Mouse (Mus musculus) hindbrain, embryonic 13.5 days (tissue): ENCODE measurements around the gene Pnkd. TPM values are rescaled to one million over a fixed set of nuclear protein-coding genes. Genes with fewer than 3 reads are reported as not detected.
"Not testable (repeated sequence)": the region's sequence is repeated elsewhere in the genome, so short reads cannot be mapped to it uniquely, and the experiment has no call there.

Source experiments
- ATAC-seq: fragments of 200-750 bp; cut with Nextera tagmentation; 2 replicates; pipeline ENCODE4 v1.8.0; 2017; ENCODE audit warnings: moderate TSS enrichment; ENCODE audit not compliant: low FRiP score
- H3K27ac ChIP-seq: fragments of 300-500 bp; sonication (generic); 2 replicates; pipeline ENCODE4 v1.5.1; 2015; ENCODE audit warnings: inconsistent platforms, mild to moderate bottlenecking, moderate library complexity
- H3K27me3 ChIP-seq: fragments of 300-500 bp; sonication (generic); 2 replicates; pipeline ENCODE4 v1.6.1; 2015; ENCODE audit warnings: mild to moderate bottlenecking, inconsistent platforms
- H3K36me3 ChIP-seq: fragments of 300-500 bp; sonication (generic); 2 replicates; pipeline ENCODE4 v1.6.1; 2015; ENCODE audit warnings: mild to moderate bottlenecking, inconsistent platforms
- H3K4me1 ChIP-seq: fragments of 300-500 bp; sonication (generic); replicated peaks from 2 replicates; pipeline ENCODE4 v1.6.1; 2015; ENCODE audit warnings: inconsistent platforms
- H3K4me2 ChIP-seq: fragments of 300-500 bp; sonication (generic); 2 replicates; pipeline ENCODE4 v1.6.1; 2015; ENCODE audit warnings: inconsistent platforms, mild to moderate bottlenecking, moderate library complexity
- H3K4me3 ChIP-seq: fragments of 300-500 bp; sonication (generic); 2 replicates; pipeline ENCODE4 v1.5.1; 2015; ENCODE audit warnings: mild to moderate bottlenecking, inconsistent platforms
- H3K9ac ChIP-seq: fragments of 300-500 bp; sonication (generic); 2 replicates; pipeline ENCODE4 v1.6.1; 2015; ENCODE audit warnings: mild to moderate bottlenecking, inconsistent platforms
- H3K9me3 ChIP-seq: fragments of 300-500 bp; sonication (generic); 2 replicates; pipeline ENCODE4 v1.6.1; 2016; ENCODE audit warnings: inconsistent platforms
- WGBS: fragments of 180-500 bp; shearing (Covaris S2); methylation state at CpG from one replicate; pipeline ENCODE4 v1.1.7; 2015; 5-methylcytosine and 5-hydroxymethylcytosine counted together
- polyA plus RNA-seq: library from polyadenylated mRNA; unstranded; fragments of >200 nt; fragmentation: Nextera tagmentation; extraction: Ambion mirVana; gene quantifications from 2 replicates; pipeline ENCODE4 v1.2.1, GENCODE M21; 2015

Gene Pnkd
- polyA plus RNA-seq, 1 experiment from 2014 or later: 98.2 TPM

- Histone ChIP-seq H3K4me2 (no peak overlapping the region), H3K36me3 (no peaks in the 10 kb centered on the region), H3K27ac (no peak overlapping the region), H3K4me1 (no peaks in the 10 kb centered on the region; the same call in 1 of the 2 replicates), H3K27me3 (no peaks in the 10 kb centered on the region), H3K4me3 (no peak overlapping the region), H3K9me3 (no peaks in the 10 kb centered on the region), H3K9ac (no peak overlapping the region)
- 77% methylated on average over 3 of the region's 3 CpGs for WGBS
- ATAC-seq: no peak
Measured at GRCm38 (mm10) chr1:74321396-74321795, 36.7 kb downstream of the Pnkd start.

GRCm38 (mm10) chr1:74326916-74327315, 42.2 kb downstream of the Pnkd start:
- 65% methylated on average over 2 of the region's 2 CpGs for WGBS
- H3K4me2 ChIP-seq, H3K27me3 ChIP-seq, H3K27ac ChIP-seq, H3K4me3 ChIP-seq, H3K9ac ChIP-seq, H3K9me3 ChIP-seq, ATAC-seq: not testable (repeated sequence)
- Histone ChIP-seq H3K36me3 (peaks cover 10% of the 10 kb centered on the region), H3K4me1 (peaks cover 18% of the 10 kb centered on the region; the same call in 1 of the 2 replicates)

- Histone ChIP-seq H3K36me3 (peaks cover 10% of the 10 kb centered on the region), H3K9ac (no peak overlapping the region), H3K4me1 (peaks cover 34% of the 10 kb centered on the region), H3K27ac (no peak overlapping the region), H3K4me2 (no peak overlapping the region), H3K27me3 (no peaks in the 10 kb centered on the region), H3K9me3 (no peaks in the 10 kb centered on the region), H3K4me3 (no peak overlapping the region)
- WGBS: 86% methylated on average over 7 of the region's 7 CpGs
- ATAC-seq: no peak
Measured at GRCm38 (mm10) chr1:74329899-74330431, 45.2 kb downstream of the Pnkd start.

DNA sequence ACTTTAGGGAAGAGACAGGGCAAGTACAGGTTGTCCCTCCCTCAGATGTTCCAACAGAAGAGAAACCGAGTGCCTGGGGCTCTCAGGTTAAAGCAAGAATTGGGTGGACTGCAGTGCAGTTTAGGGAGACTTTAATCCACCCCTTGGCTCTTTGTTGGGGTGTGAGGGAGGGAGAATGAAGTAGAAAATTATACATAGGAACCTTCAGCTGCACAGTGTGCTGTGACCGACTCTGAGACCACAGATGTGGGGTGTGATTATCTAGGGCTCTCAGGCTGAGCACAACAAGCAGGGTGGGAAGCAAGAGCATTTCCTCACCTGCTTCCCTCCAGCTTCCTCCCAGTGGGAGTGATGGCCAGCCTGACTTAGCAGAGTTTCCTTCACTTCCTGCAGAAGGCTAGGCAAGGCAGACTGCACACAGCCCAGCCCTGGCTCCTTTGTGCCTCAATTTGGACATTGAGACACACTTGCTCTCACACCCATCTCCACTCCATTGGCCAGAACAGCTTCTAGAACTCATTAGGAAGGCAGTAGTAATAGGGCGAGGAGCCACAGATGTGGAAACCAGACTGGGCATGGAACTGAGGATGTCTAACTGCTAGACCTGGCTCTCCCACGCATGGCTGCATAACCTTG, 46.4 kb downstream of the Pnkd start:
- Histone ChIP-seq H3K9me3 (no peaks in the 10 kb centered on the region), H3K4me1 (peaks cover 40% of the 10 kb centered on the region), H3K27me3 (no peaks in the 10 kb centered on the region), H3K4me3 (no peak overlapping the region), H3K9ac (no peak overlapping the region; the same call in 1 of the 2 replicates), H3K4me2 (no peak overlapping the region), H3K36me3 (peaks cover 10% of the 10 kb centered on the region), H3K27ac (peak overlapping the region; percentile 80; the same call in 1 of the 2 replicates)
- no peak for ATAC-seq
- 87% methylated on average over 4 of the region's 4 CpGs for WGBS

- Histone ChIP-seq H3K36me3 (peaks cover 10% of the 10 kb centered on the region), H3K4me3 (peak overlapping the region; percentile 51), H3K4me2 (peak overlapping the region; percentile 78), H3K9me3 (no peaks in the 10 kb centered on the region), H3K4me1 (peaks cover 44% of the 10 kb centered on the region), H3K27ac (peak overlapping the region; percentile 87), H3K9ac (peak overlapping the region; percentile 72), H3K27me3 (no peaks in the 10 kb centered on the region)
- ATAC-seq: peak; percentile 98
- WGBS: 0% methylated on average over 36 of the region's 36 CpGs
Measured at GRCm38 (mm10) chr1:74332241-74332763, 47.6 kb downstream of the Pnkd start.

DNA sequence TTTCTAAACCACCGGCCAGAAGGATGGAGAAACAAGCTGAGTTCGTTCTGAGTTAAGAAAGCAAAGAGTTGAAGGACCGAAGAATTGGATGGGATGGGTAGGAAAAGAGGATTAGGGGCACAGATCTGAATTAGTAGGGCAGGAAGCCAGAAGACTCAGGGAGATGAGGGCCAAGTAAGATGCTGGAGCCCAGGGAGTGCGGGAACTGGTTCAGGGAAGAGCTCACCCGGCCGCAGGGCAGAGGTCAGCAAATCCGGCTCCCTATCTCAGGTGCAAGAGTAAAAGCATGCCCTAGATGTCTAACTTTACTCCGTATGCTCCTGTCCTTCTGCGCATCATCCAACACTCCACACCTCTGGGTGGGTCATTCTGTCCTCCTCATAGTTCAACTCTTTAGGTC, 48.2 kb downstream of the Pnkd start:
- no peaks in the 10 kb centered on the region for H3K27me3 ChIP-seq
- H3K4me1 ChIP-seq: peaks cover 47% of the 10 kb centered on the region
- H3K4me2 ChIP-seq: peak overlapping the region; percentile 78
- H3K4me3 ChIP-seq: peak overlapping the region; percentile 51
- H3K9me3 ChIP-seq: no peaks in the 10 kb centered on the region
- 0 out of 2 replicates have a peak, but pooled peaks have one; percentile 4 for ATAC-seq
- H3K36me3 ChIP-seq: peaks cover 5% of the 10 kb centered on the region
- H3K27ac ChIP-seq: peak overlapping the region; percentile 87
- 5% methylated on average over 9 of the region's 9 CpGs for WGBS
- H3K9ac ChIP-seq: peak overlapping the region; percentile 72

DNA sequence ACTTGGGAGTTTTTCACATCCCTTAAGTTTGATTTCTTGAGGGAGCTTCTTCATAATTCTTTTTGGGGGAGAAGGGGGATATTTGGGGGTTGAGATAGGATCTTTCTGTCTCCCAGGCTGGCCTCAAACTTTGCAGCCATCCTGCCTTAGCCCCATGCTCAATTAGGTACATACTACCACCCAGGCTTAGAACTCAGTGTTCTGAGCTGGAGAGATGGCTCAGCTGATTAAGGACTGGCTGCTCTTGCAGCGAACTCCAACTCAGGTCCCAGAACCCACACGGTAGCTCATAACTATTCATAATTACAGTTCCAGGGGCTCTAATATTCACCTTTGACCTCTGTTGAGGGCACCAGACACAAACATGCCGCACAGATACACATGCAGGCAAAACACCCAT, 49.9 kb downstream of the Pnkd start:
- H3K4me2 ChIP-seq: no peak overlapping the region
- 80% methylated on average over 3 of the region's 3 CpGs for WGBS
- no peaks in the 10 kb centered on the region for H3K9me3 ChIP-seq
- no peak overlapping the region for H3K9ac ChIP-seq
- no peak overlapping the region for H3K4me3 ChIP-seq
- H3K4me1 ChIP-seq: peaks cover 51% of the 10 kb centered on the region
- no peak for ATAC-seq
- no peak overlapping the region for H3K27ac ChIP-seq
- no peaks in the 10 kb centered on the region for H3K27me3 ChIP-seq
- no peaks in the 10 kb centered on the region for H3K36me3 ChIP-seq

DNA sequence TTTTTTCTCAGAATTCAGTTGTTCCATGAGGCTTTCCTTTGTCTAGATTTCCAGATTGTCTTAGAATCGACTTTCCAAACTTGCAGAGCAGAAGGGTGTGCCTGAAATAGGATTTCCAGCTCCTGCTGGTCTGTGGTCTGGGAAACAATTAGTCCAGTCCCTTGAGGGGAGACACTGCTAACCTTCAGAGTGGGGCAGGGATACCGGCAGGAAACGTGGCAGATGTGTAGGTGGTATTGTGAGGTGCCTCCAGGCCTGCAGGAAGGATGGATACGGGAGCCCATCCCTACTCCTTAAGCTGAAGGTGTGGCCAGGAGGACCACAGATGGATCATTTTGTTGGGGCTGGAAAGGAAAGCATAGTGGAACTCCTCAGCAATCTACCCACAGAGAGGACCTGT, 50.3 kb downstream of the Pnkd start:
- Histone ChIP-seq H3K27ac (no peak overlapping the region), H3K4me1 (peaks cover 47% of the 10 kb centered on the region), H3K36me3 (no peaks in the 10 kb centered on the region), H3K4me3 (no peak overlapping the region), H3K27me3 (no peaks in the 10 kb centered on the region), H3K9me3 (no peaks in the 10 kb centered on the region), H3K9ac (no peak overlapping the region), H3K4me2 (no peak overlapping the region)
- 64% methylated on average over 4 of the region's 4 CpGs for WGBS
- ATAC-seq: no peak

DNA sequence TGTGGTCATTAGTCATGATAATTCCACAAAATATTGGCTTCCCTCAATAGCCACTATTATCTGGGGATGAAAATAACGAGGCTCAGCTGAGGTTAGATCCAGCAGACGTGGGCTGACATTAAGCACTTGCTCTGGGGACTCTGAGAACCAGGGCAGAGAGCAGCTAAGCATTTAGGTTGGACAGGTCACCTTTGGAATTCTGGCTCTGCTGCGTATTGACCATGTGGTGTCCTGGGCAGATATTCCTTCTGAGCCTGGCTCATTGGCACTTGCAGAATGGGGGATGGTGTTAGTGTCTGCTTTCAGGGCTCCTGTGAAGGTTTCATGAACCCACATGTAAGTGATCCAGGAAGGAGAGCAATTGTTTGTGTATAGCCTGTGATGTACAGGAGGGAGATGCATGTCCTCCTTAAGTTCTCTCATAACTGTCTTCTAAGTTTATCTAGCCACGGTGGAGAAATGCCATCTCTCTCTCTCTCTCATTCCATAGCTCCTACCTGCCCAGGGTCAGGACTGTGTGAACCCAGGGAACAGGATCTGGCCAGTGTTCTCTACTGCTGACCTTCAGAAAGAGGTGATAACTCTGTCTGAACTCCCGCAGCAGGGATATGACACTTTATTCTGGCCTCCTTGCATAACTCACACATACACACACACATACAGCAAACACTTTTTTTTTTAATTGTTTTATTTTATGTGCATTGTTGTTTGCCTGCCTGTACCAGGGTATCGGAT, 50.9 kb downstream of the Pnkd start:
- WGBS: 74% methylated on average over 6 of the region's 6 CpGs
- Histone ChIP-seq H3K27ac (no peak overlapping the region), H3K4me2 (no peak overlapping the region), H3K9me3 (no peaks in the 10 kb centered on the region), H3K4me1 (peaks cover 43% of the 10 kb centered on the region), H3K4me3 (no peak overlapping the region), H3K9ac (no peak overlapping the region), H3K27me3 (no peaks in the 10 kb centered on the region), H3K36me3 (no peaks in the 10 kb centered on the region)
- no peak for ATAC-seq

- Histone ChIP-seq H3K4me1 (peaks cover 32% of the 10 kb centered on the region), H3K9ac (no peak overlapping the region), H3K4me2 (no peak overlapping the region), H3K4me3 (no peak overlapping the region), H3K36me3 (no peaks in the 10 kb centered on the region), H3K9me3 (no peaks in the 10 kb centered on the region), H3K27me3 (no peaks in the 10 kb centered on the region), H3K27ac (no peak overlapping the region)
- no peak for ATAC-seq
- WGBS: 84% methylated on average over 3 of the region's 3 CpGs
Measured at GRCm38 (mm10) chr1:74337241-74337771, 52.6 kb downstream of the Pnkd start.

GRCm38 (mm10) chr1:74338013-74338412, 53.3 kb downstream of the Pnkd start:
- Histone ChIP-seq H3K9me3 (no peaks in the 10 kb centered on the region), H3K4me2 (no peak overlapping the region), H3K36me3 (no peaks in the 10 kb centered on the region), H3K27ac (no peak overlapping the region), H3K9ac (no peak overlapping the region), H3K4me1 (peaks cover 31% of the 10 kb centered on the region), H3K27me3 (no peaks in the 10 kb centered on the region), H3K4me3 (no peak overlapping the region)
- no peak for ATAC-seq
- WGBS: 88% methylated on average over 5 of the region's 5 CpGs

- Histone ChIP-seq H3K27me3 (no peaks in the 10 kb centered on the region), H3K36me3 (no peaks in the 10 kb centered on the region), H3K4me2 (no peak overlapping the region), H3K27ac (no peak overlapping the region), H3K9me3 (no peaks in the 10 kb centered on the region), H3K4me1 (peaks cover 31% of the 10 kb centered on the region), H3K4me3 (no peak overlapping the region), H3K9ac (no peak overlapping the region)
- WGBS: 81% methylated on average over 4 of the region's 4 CpGs
- no peak for ATAC-seq
Measured at GRCm38 (mm10) chr1:74338626-74339025, 53.9 kb downstream of the Pnkd start.
